Mouse (Mus musculus): ENCODE results near the gene Vwce. TPM values are rescaled to one million over a fixed set of nuclear protein-coding genes. Genes with fewer than 3 reads are reported as not detected.
A peak's percentile ranks its signal among the peaks of the same experiment; 100 is the strongest.

Gene Vwce
- polyA plus RNA-seq, 1 experiment: 0.21 TPM

GRCm38 (mm10) chr19:10605293-10605900 lies 28.6 kb upstream of the Vwce start, which contains the start of the genes Ddb1 and Tkfc:
Ddb1 (plus strand) TSS chr19:10605327.
Tkfc (minus strand) TSS chr19:10605654.
- peaks cover 5% of the 10 kb centered on the region; the same call in 1 of the 2 replicates for H3K4me1 ChIP-seq (ENCODE audit: control insufficient read depth, insufficient read depth, insufficient read length)
- H3K27me3 ChIP-seq (ENCODE audit: control insufficient read depth, insufficient read depth, low read length): no peaks in the 10 kb centered on the region
- TF ChIP-seq CTCF (IDR thresholded peaks at IDR 0.05; ENCODE audit: extremely low read depth, insufficient read depth, insufficient read length, insufficient replicate concordance): peak; percentile 38; the same call in 1 of the 2 replicates
- peak; percentile 77 for TF ChIP-seq POLR2A (IDR thresholded peaks at IDR 0.05; ENCODE audit: low read depth, low read length)
- peak within 1 kb of the TSS; percentile 80 for H3K4me3 ChIP-seq (ENCODE audit: extremely low read depth, insufficient read depth, insufficient read length)
- peaks cover 11% of the 10 kb centered on the region for H3K36me3 ChIP-seq (ENCODE audit: control insufficient read depth, insufficient read depth, low read length)
- WGBS: under 1% methylated on average over 49 of the region's 49 CpGs
- peak within 1 kb of the TSS; percentile 84 for H3K27ac ChIP-seq (ENCODE audit: insufficient read depth, low read length)
- peak; percentile 93 to 99 for DNase-seq (ENCODE audit: low read depth in 1 of 2, low spot score in 2 of 2)

DNA sequence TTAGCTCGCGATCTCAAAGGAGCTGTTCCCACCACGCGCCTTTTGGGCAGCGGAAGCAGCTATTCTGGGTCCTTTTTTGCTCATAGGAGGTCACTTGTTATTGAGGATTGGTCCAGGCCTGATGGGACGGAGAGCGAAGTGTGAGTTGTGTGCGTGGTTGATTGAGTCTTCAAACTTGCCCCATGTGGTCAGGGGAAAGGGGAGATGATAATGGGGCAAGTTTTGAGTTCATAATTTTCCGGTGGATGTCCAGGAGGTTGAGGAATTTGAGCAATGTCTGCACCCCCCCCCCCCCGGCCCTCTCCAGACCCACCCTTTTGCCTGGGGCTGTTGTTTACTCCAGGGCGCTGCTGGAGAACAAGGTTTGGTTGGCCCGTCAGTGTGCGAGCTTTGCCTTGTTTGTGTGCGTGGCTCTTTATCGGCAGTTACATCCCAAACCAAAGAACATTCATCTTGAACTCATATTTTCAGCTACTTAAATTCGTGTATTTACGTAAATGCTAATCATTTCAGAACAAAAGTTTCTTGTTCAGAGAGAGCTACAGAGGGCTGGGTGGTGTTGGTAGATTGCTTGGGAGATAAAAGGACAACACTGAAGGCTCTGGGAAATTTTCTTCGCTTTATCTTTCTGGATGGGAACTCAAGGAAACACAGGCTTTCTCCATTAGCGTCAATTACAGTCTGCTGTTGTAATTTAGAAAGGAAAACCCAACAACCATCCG lies 28.0 kb upstream of the Vwce start:
- no peak for TF ChIP-seq POLR2A (IDR thresholded peaks at IDR 0.05; ENCODE audit: low read depth, low read length)
- TF ChIP-seq CTCF (IDR thresholded peaks at IDR 0.05; ENCODE audit: extremely low read depth, insufficient read depth, insufficient read length, insufficient replicate concordance): no peak
- no peak for DNase-seq (ENCODE audit: low read depth in 1 of 2, low spot score in 2 of 2)
- H3K27ac ChIP-seq (ENCODE audit: insufficient read depth, low read length): peak overlapping the region; percentile 77
- H3K4me3 ChIP-seq (ENCODE audit: extremely low read depth, insufficient read depth, insufficient read length): peak overlapping the region; percentile 80
- 9% methylated on average over 20 of the region's 20 CpGs for WGBS
- no peaks in the 10 kb centered on the region for H3K27me3 ChIP-seq (ENCODE audit: control insufficient read depth, insufficient read depth, low read length)
- H3K36me3 ChIP-seq (ENCODE audit: control insufficient read depth, insufficient read depth, low read length): peaks cover 18% of the 10 kb centered on the region
- peaks cover 5% of the 10 kb centered on the region; the same call in 1 of the 2 replicates for H3K4me1 ChIP-seq (ENCODE audit: control insufficient read depth, insufficient read depth, insufficient read length)

DNA sequence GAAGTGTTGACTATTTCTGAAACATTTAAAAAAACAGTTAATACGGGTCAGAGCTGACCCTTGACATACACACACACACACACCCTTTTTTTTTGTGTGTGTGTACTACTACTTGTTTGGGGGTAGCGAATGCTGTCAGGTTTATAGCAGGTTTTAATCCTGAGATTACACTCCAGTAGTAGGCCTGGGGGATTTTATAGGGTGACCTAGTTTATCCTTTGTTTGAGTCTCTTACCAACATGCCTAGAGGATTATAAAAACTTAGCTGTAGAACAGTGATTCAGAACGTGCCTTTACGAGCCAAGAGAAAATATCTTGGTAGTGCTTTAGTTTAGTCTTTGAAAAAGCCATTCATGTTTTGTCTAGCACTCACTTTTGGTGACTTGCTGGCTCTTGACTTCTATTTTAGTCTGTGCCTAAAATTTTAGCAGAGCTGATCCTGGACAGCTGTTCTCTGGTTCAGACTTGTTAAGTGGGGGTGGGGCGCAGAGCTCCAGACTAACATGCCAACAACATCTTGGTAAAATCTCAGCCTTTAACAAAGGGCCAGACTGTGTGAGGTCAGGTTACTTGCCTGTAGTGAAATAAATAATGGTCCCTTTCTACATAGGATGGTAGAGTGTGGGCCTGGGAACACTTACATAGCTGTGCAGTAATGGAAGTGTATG lies 25.3 kb upstream of the Vwce start:
- H3K27ac ChIP-seq (ENCODE audit: insufficient read depth, low read length): no peak overlapping the region
- peaks cover 3% of the 10 kb centered on the region; the same call in 1 of the 2 replicates for H3K4me1 ChIP-seq (ENCODE audit: control insufficient read depth, insufficient read depth, insufficient read length)
- H3K4me3 ChIP-seq (ENCODE audit: extremely low read depth, insufficient read depth, insufficient read length): no peak overlapping the region
- TF ChIP-seq CTCF (IDR thresholded peaks at IDR 0.05; ENCODE audit: extremely low read depth, insufficient read depth, insufficient read length, insufficient replicate concordance): no peak
- TF ChIP-seq POLR2A (IDR thresholded peaks at IDR 0.05; ENCODE audit: low read depth, low read length): no peak
- no peaks in the 10 kb centered on the region for H3K27me3 ChIP-seq (ENCODE audit: control insufficient read depth, insufficient read depth, low read length)
- peaks cover 39% of the 10 kb centered on the region for H3K36me3 ChIP-seq (ENCODE audit: control insufficient read depth, insufficient read depth, low read length)
- DNase-seq (ENCODE audit: low read depth in 1 of 2, low spot score in 2 of 2): no peak
- 92% methylated on average over 5 of the region's 5 CpGs for WGBS

DNA sequence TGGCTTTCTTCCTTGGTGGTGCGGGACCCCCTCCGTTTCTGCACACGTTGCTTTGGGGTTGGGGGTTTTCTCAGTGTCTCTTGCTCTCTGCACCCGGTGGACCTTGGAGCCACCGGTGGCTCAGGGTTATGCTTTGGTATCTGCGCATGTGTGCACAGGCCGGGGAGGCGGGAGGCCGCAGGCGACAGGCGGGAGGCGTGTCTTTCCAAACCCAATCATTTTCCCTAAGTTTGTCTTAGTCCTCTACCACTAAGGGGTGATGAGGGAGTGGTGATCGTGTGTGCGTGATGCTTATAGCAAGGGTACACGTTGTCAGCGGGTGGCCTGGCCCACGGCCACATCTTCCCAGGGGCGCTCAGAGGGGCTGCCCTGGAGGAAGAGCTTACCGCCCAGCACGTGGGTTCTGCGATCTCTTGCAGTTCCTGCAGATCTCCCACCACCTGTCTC lies 882 bp downstream of the Vwce start:
- Histone ChIP-seq H3K27ac (ENCODE audit: insufficient read depth, low read length) (no peak overlapping the region), H3K36me3 (ENCODE audit: control insufficient read depth, insufficient read depth, low read length) (peaks cover 1% of the 10 kb centered on the region; the same call in 1 of the 2 replicates), H3K4me3 (ENCODE audit: extremely low read depth, insufficient read depth, insufficient read length) (peak overlapping the region; percentile 4; the same call in 1 of the 2 replicates), H3K27me3 (ENCODE audit: control insufficient read depth, insufficient read depth, low read length) (peaks cover 6% of the 10 kb centered on the region), H3K4me1 (ENCODE audit: control insufficient read depth, insufficient read depth, insufficient read length) (no peaks in the 10 kb centered on the region; the same call in 1 of the 2 replicates)
- 4% methylated on average over 21 of the region's 21 CpGs for WGBS
- DNase-seq (ENCODE audit: low read depth in 1 of 2, low spot score in 2 of 2): no peak
- TF ChIP-seq POLR2A (IDR thresholded peaks at IDR 0.05; ENCODE audit: low read depth, low read length) (no peak), CTCF (IDR thresholded peaks at IDR 0.05; ENCODE audit: extremely low read depth, insufficient read depth, insufficient read length, insufficient replicate concordance) (no peak)

DNA sequence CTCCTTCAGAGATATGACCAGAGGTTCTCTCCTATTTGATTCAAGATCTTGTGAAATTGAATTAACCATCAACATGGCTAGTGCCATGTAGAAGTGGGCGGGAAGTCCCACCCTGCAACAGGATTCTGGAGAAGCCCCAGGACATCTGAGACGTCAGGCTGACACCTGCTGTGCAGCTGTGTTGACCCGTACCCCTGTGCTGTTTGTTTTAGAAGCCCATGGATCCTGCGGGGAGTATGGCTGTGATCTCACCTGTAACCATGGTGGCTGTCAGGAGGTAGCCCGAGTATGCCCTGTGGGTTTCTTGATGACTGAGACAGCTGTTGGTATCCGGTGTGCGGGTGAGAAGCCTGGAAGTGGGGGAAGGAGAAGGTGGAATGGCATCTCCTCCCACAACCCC lies 3.8 kb downstream of the Vwce start:
- Histone ChIP-seq H3K4me3 (ENCODE audit: extremely low read depth, insufficient read depth, insufficient read length) (no peak overlapping the region), H3K27me3 (ENCODE audit: control insufficient read depth, insufficient read depth, low read length) (peaks cover 7% of the 10 kb centered on the region), H3K4me1 (ENCODE audit: control insufficient read depth, insufficient read depth, insufficient read length) (no peaks in the 10 kb centered on the region; the same call in 1 of the 2 replicates), H3K36me3 (ENCODE audit: control insufficient read depth, insufficient read depth, low read length) (no peaks in the 10 kb centered on the region), H3K27ac (ENCODE audit: insufficient read depth, low read length) (no peak overlapping the region)
- WGBS: 78% methylated on average over 7 of the region's 7 CpGs
- DNase-seq (ENCODE audit: low read depth in 1 of 2, low spot score in 2 of 2): no peak
- TF ChIP-seq POLR2A (IDR thresholded peaks at IDR 0.05; ENCODE audit: low read depth, low read length) (no peak), CTCF (IDR thresholded peaks at IDR 0.05; ENCODE audit: extremely low read depth, insufficient read depth, insufficient read length, insufficient replicate concordance) (no peak)

DNA sequence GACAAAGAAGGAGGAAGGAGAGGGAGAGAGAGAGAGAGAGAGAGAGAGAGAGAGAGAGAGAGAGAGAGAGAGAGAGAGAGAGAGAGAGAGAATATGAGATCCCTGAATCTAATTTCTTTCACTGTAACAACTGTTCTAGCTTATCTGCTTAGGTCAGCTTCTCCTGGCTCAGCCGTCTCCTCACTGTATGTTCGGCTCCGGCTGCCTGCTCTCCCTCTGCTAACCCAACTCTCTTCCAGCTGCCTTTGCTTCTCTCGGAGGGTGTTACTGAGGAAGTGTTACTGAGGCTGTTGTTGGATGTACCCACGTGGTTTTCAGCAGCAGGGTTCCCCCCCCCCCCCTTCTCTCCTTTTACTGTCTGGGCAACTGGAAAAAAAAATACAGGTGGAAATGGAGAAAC lies 6.1 kb downstream of the Vwce start:
- Histone ChIP-seq H3K4me1 (ENCODE audit: control insufficient read depth, insufficient read depth, insufficient read length) (no peaks in the 10 kb centered on the region), H3K4me3 (ENCODE audit: extremely low read depth, insufficient read depth, insufficient read length) (no peak overlapping the region), H3K27ac (ENCODE audit: insufficient read depth, low read length) (no peak overlapping the region), H3K36me3 (ENCODE audit: control insufficient read depth, insufficient read depth, low read length) (no peaks in the 10 kb centered on the region), H3K27me3 (ENCODE audit: control insufficient read depth, insufficient read depth, low read length) (peaks cover 2% of the 10 kb centered on the region)
- TF ChIP-seq CTCF (IDR thresholded peaks at IDR 0.05; ENCODE audit: extremely low read depth, insufficient read depth, insufficient read length, insufficient replicate concordance) (no peak), POLR2A (IDR thresholded peaks at IDR 0.05; ENCODE audit: low read depth, low read length) (no peak)
- no peak for DNase-seq (ENCODE audit: low read depth in 1 of 2, low spot score in 2 of 2)
- WGBS: 9% methylated on average over 5 of the region's 5 CpGs

Data from spleen, adult 2 months (tissue).